Mouse (Mus musculus): Measurements from ENCODE around the gene Csf3.

GRCm38 (mm10) chr11:98682811-98683210 lies 18.3 kb upstream of the Csf3 start:
- TF ChIP-seq GATA1 (IDR thresholded peaks at IDR 0.05; ENCODE audit: low read length) (no peak), TAL1 (IDR thresholded peaks at IDR 0.05; ENCODE audit: low read length) (no peak)
